Mouse (Mus musculus): ENCODE measurements around the gene Dicer1.

DNA sequence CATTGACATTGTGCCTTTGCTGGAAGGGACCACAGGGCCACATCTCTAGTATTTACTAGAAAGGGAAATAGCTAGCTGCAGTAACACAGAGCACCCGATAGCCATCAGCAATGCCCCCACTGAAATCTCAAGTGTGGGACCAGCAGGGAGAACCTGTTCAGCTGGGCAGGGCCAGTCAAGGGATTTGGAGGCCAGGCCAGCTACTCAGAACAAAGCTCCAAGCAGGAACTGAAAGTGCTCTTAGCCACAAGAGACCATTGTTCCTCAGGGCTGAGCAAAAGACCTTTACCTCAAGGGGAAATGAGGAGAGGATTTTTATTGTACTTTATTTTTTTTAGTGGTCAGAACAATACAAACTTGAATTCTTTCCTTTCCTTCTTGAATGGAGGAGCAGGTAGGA lies 25.9 kb upstream of the Dicer1 start:
- TF ChIP-seq CTCF (IDR thresholded peaks at IDR 0.05; ENCODE audit: low read depth, low read length) (no peak), POLR2A (IDR thresholded peaks at IDR 0.05; ENCODE audit: borderline replicate concordance, low read depth, low read length) (no peak)
